Mouse (Mus musculus) heart, postnatal 14 days (tissue): ENCODE measurements at regions not wholly inside any gene's neighbourhood (a gene's known extent, or its start where the extent isn't known, plus 50 kb on each side); places are given as distances from the start of the nearest gene placed in this dataset.

ENCODE experiments used
- DNase-seq, 2 experiments: peaks; one replicate each; pipeline ENCODE4 v3.0.0; 2021 to 2022
- intact Hi-C: fragments of 180-260 bp; cut with DNase I; formaldehyde crosslinking; loops from one replicate; pipeline ENCODE4 v1.15.1; 2025

DNA sequence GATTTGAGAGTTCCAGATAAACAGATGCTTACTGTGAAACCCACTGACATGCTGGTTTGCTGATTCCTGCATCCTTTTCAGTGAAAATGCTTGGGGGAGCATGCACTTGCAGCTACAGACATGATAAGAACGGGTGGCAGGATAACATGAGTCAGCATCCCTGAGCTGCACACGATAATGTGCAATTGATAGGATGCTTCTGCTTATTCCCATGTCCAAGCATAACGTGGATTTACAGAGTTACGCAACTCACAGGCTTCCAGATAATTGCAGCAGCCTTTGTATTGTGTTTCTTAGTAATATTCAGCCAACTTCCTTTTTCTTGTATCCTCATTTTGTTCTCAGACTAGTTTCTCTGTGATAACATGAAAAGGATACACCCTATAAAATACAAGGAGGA is 245.7 kb downstream of the Flrt2 start:
- no peak for DNase-seq
- intact Hi-C loops: no loop called here

GRCm38 (mm10) chr12:95940465-95941012 is 248.5 kb downstream of the Flrt2 start:
- intact Hi-C loops: no loop called here
- DNase-seq: no peak

DNA sequence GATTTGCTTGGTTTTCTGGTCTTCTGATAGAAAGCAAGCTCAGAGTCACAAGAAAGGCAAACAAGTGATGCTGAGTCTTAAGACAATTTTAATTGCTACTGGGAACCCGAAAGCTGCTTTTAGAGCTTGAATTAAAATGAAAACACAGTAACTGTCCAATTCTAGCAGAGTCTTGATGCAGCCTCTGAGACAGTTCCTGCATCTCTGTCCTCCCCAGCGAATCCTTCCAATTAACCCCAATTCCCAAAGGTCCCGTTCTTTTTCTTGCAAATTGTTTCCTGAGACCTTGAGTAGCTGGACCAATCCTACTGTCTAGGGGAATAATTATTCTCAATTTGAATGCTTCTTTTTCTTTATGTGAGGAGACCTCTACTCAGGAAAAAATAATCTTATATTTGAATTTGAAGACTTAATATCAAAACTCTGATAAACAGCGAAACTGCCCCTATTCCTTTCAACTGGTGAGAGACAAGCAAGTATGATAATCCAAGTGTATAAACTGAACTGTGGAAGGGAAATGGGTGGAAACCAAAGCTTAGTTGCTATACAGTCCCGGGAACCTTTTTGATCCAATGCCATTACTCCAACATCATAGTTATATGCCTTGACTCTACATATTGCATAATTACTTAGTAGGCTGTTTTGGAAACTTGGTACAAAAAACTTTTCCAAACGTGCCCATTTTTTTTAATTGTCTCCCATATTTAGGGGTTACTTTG is 267.9 kb downstream of the Flrt2 start:
- intact Hi-C loops: no loop called here
- no peak for DNase-seq

DNA sequence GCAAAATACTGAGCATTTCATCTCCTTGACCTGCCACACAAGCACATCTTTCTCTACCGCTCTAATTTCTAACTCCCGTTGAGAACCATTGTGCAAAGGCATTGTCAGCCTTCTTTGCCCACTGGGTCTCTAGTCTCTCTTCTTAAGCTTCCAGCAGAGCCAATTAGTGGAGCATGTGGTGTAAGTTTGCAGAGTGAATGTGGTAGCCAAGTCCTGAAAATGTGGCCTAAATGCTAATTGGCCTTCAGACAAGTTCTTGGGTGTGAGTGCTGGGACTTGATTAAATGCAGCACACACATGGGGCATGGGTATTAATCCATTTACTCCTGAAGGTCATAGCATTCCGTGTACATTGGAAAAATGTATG is 268.5 kb downstream of the Flrt2 start:
- intact Hi-C loops: no loop called here

GRCm38 (mm10) chr12:95962817-95963216 is 270.8 kb downstream of the Flrt2 start:
- no peak for DNase-seq
- intact Hi-C loops: no loop called here

More for the DNA sequence above, 268.5 kb downstream of the Flrt2 start:
- DNase-seq: no peak

DNA sequence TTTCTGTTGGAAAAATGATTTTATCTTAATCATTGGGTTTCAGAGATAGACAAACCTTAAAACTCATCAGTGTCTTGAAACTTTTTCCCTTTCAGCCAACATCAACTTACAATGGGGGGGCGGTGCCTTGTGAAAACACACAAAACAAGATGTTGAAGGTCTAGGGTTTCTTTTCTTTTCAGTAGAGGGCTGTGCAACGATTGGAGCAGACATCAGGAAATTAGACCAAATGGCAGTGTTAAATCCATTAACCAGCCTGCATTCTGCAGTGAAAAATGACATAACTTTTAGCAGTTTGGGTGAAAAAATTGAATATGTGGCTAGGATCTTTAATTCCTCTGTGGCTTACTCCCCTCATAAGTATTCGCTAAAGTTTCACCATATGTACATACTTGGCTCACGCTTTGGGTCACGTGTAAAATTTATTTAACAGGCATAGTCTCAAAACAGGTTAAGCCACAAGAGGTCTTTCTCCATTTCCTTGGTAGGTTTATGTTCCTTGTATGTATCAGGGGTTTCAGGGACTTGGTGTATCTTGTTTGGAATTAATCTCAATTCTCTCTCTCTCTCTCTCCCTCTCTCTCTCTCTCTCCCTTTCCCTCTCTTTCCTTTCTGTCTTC is 296.8 kb downstream of the Flrt2 start:
- intact Hi-C loops: no loop called here

GRCm38 (mm10) chr12:95994963-95995362 is 302.9 kb downstream of the Flrt2 start:
- intact Hi-C loops: no loop called here
- no peak for DNase-seq

More for the DNA sequence above, 296.8 kb downstream of the Flrt2 start:
- DNase-seq: no peak

GRCm38 (mm10) chr12:96030180-96030579 is 338.2 kb downstream of the Flrt2 start:
- DNase-seq: no peak
- intact Hi-C loops: no loop called here

DNA sequence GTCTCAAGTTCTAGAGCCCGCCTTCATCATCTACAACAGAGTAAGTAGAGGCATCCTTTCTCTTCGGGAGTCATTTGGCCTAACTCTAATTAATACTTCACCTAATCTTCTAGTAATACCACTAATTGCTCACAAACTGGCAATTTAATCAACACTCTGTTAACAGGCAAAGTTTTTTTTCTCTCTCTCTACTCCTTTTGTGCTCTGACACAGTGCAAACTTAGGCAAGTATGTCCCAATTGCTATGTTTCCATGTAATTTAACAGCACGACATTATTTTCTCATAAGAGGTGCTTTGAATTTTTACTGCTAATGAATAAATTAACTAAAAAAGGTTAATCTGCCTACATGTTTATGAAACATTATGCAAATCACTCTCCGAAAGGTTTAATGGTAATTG is 383.3 kb downstream of the Flrt2 start:
- no peak for DNase-seq
- intact Hi-C loops: no loop called here

DNA sequence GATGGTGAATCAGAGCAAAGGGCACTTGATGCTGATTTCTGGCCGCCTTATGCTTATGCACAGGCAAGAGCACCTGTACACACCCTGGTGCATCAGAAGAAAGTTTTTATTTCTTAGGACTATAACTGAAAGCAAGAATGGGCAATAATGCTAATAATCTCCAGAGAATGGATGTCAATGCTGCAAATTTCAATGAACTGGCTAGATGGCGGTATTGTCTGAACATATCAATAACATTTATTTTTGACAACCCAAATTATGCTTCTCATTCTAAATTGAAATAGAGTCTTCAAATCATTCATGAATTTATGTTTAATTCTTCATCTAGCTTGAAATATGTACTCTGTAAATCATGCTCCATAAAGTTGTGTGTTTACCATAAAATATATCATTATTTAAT is 399.0 kb downstream of the Flrt2 start:
- no peak for DNase-seq
- intact Hi-C loops: no loop called here

GRCm38 (mm10) chr12:96106254-96106653 is 414.2 kb downstream of the Flrt2 start:
- DNase-seq: no peak
- intact Hi-C loops: no loop called here

DNA sequence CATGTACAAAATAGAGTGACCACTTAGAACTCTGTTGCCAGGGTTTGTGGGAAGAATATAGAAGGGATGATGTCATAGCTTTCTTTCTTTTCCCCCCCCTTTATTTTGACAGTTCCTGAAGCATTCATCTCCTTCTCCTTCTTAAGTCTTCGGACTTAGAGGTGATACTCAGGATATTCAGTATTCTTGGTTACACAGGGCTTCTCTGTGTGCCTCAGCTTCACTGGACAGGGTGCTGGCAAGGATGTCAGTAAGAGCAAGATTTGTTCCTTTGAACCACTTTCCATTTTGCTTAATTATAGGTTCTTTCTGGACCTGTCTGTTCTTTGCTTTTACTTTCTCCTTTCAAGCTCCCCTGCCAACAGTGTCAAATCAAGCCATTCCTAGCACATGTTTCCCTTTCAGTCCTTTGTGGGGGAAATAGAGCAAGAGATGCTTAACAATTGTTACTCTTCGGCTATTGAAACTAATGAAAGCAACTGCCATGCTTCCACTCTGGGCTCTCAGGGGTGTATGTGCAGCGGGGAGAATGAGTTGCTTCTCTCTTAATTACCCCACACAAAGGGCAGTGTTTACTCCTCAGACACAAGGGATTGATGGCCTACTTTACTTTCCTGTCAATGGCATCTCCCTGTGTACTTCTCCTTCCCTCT is 422.8 kb downstream of the Flrt2 start:
- DNase-seq: no peak
- intact Hi-C loops: no loop called here

DNA sequence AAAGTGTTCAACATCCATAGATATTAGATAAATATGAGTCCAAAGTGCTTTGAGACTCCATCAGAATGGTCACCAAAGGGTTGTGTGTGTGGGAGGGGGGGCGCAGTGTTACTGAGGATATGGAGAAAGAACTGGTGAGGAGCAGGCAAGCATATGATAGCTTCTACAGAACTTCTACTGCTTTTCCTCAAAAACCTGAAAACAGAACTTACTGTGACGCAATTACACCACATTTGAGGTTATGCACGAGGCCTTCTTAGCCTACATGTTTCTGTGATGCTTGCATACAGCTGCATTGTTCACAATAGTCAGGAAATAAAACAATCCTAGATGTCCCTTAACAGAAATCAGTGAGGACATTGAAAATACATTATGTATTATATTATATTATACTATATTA is 425.5 kb downstream of the Flrt2 start:
- intact Hi-C loops: no loop called here
- DNase-seq: no peak

- DNase-seq: no peak
- intact Hi-C loops: no loop called here
These were observed 432.3 kb downstream of the Flrt2 start for GRCm38 (mm10) chr12:96124156-96124931.

- intact Hi-C loops: no loop called here
- no peak for DNase-seq
These were observed 437.9 kb downstream of the Flrt2 start for GRCm38 (mm10) chr12:96129870-96130454.

DNA sequence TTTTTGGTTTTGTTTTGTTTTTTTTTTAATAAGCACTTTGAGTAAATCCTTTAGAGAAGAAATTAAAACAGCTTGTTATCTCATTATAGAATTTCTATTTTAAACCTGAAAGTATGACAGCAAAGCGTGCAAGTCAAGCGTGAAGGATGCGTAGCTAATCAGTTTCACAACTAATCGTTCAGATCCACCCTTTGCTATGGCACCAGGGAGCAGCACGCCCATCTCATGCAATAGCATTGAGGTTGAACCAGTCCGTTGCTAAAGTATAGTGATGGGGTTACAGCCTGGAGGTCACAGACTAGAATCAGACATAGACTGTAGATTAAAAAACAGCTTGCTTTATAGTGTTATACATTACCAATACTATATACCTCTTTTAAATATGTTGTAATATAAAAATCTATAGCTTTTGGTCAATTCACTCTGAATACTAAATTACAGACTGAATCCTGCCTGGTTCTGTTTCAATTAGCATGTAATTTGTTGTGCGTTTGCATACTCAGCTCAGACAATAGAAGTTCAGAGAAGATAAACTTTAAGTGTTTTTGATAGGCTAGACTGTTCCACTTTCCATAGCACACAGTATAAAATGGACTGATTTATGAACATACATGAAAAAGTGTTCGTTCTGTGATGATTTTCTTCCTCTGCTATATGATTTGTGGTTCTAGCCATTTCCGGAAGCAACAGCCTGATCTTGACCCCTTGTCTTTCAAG is 438.9 kb downstream of the Flrt2 start:
- DNase-seq: no peak
- intact Hi-C loops: no loop called here

DNA sequence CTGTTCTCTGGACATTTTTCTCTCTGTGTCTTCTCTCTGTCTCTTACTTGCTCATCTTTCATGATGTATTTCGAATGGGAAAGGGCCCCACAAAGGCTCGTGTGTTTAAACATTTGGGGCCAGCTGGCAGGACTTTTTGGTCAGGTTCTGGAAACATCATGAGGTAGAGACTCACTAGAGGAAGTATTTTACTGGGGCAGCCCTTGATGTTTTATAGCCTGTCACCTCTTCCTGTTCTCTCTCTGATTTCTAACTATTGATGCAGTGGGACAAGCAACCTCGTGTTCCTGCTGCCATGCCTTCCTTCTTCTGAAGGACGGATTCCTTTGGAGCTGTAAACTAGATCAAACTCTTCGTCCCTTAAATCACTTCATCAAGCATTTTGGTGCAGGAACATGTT is 442.1 kb downstream of the Flrt2 start:
- intact Hi-C loops: no loop called here
- no peak for DNase-seq

GRCm38 (mm10) chr12:96141748-96142147 is 449.7 kb downstream of the Flrt2 start:
- intact Hi-C loops: no loop called here
- DNase-seq: no peak

- no peak for DNase-seq
- intact Hi-C loops: no loop called here
These were observed 462.1 kb downstream of the Flrt2 start for GRCm38 (mm10) chr12:96154095-96154494.

DNA sequence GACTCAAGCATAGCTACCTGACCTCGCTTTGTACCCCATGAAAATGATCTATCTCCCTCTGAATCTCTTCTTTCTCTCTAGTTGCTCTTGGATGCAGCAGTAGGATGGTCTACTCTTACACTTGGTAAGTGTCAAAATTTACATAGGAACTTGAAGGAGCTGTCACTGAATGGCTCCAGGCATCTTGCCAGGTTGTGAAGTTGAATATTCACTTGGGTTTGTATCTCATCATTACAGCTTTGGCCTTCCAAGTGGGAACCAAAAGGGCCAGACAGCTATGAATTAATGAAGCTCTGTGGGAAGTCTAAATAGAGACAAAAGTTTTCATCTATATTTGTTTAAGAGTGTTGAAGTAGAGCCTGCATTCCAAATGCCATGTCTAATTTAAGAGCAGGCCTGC is 475.5 kb downstream of the Flrt2 start:
- no peak for DNase-seq
- intact Hi-C loops: no loop called here
